Mouse (Mus musculus) bone marrow macrophage, adult 2 months (primary cell): ENCODE measurements around the gene Speer4e.
"Not testable (repeated sequence)": the region's sequence is repeated elsewhere in the genome, so short reads cannot be mapped to it uniquely, and the experiment has no call there.

ENCODE experiments used
- CTCF ChIP-seq: IDR thresholded peaks from 2 replicates; pipeline ENCODE4 v1.5.1; 2012; ENCODE audit warnings: low read depth, mild to moderate bottlenecking, low read length, moderate library complexity
- POLR2A ChIP-seq: IDR thresholded peaks from 2 replicates; pipeline ENCODE4 v1.6.1; 2012; ENCODE audit warnings: mild to moderate bottlenecking, low read depth, low read length, borderline replicate concordance

DNA sequence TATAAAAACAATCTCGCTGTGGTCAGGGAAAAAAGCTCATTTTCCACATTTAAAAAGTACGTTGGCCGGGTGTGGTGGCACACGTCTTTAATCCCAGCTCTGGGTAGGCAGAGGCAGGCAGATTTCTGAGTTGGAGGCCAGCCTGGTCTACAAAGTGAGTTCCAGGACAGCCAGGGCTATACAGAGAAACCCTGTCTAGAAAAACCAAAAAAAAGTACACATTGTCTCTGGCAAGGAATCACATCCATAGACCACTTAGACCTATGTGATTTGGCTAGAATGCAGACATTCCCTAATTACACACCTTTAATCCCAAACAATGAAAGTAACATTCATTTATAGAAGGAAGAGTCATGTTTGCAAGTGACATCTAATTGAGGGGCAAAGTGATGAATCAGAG, 23.3 kb upstream of the Speer4e start:
- not testable (repeated sequence) for TF ChIP-seq CTCF, POLR2A
